Mouse (Mus musculus): Measurements from ENCODE around the gene Olfr341. TPM values are rescaled to one million over a fixed set of nuclear protein-coding genes. Genes with fewer than 3 reads are reported as not detected.

Olfr341 gene
- not detected in 2 replicates for polyA plus RNA-seq (2014; fragmentation: Nextera tagmentation; extraction: Ambion mirVana)

DNA sequence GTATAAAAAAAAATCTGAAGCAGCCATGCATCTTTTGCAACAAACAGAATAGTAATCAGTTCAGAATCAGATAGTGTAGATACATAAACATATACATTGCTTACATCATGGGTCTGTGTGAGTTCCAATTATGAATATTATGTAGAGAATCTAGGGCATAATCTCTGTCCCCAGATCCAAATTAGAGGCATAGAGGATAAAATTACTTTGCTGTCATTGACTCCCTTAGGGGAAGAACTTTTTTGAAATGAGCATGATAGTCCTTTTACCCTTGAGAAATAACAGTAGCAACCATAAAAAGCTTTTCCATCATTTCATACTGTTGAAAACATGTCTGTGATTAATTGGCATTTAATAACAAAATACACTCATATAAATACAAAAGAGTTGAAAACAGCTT is at the start of gene Olfr341:
Olfr341 (minus strand) TSS at position 101 of the 400 bp plus-strand sequence.
- Histone ChIP-seq H3K36me3 (ENCODE audit: control insufficient read depth, insufficient read depth, low read length) (no peaks in the 10 kb centered on the region), H3K9ac (ENCODE audit: low read depth, low read length) (no peak within 1 kb of the TSS), H3K27ac (ENCODE audit: low read depth, low read length) (no peak within 1 kb of the TSS), H3K4me3 (ENCODE audit: low read depth, low read length) (no peak within 1 kb of the TSS), H3K4me2 (no peak within 1 kb of the TSS), H3K4me1 (replicated peaks; ENCODE audit: control insufficient read depth, insufficient read depth, low read length) (no peaks in the 10 kb centered on the region), H3K9me3 (ENCODE audit: control insufficient read depth, low read length) (peaks cover 2% of the 10 kb centered on the region; the same call in 1 of the 2 replicates), H3K27me3 (replicated peaks; ENCODE audit: control insufficient read depth, insufficient read depth, low read length) (no peaks in the 10 kb centered on the region)
- ATAC-seq (replicated peaks; ENCODE audit: low FRiP score) (no peak), DNase-seq (ENCODE audit: low spot score) (no peak)

DNA sequence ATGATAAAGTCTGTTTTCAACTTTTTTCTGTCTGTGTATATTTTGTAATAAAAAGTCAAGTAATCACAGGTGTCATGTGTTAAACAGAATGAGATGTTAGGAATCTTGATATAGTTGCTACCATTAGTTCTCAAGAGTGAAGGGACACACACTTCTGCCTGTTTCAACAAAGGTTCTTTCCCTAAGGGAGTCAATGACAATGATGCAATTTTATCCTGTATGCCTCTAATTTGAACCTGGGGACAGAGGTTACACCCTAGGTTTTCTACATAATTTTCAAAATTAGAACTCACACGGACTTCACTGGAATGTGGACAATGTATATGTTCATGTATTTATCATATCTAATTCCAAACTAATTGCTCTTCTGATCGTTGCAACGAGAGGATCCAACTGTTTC is 42.4 kb upstream of the Olfr341 start, which contains the start of gene Olfr342:
Olfr342 (plus strand) TSS at position 301 of the 400 bp plus-strand sequence.
- no peak for ATAC-seq (replicated peaks; ENCODE audit: low FRiP score)
- H3K27ac ChIP-seq (ENCODE audit: low read depth, low read length), result no peak within 1 kb of the TSS
- 67% methylated on average over 3 of the region's 3 CpGs for WGBS
- H3K4me1 ChIP-seq (replicated peaks; ENCODE audit: control insufficient read depth, insufficient read depth, low read length), result no peaks in the 10 kb centered on the region
- no peak within 1 kb of the TSS for H3K4me3 ChIP-seq (ENCODE audit: low read depth, low read length)
- peaks cover 4% of the 10 kb centered on the region for H3K9me3 ChIP-seq (ENCODE audit: control insufficient read depth, low read length)
- no peak within 1 kb of the TSS for H3K4me2 ChIP-seq
- DNase-seq (ENCODE audit: low spot score), result no peak
- H3K27me3 ChIP-seq (replicated peaks; ENCODE audit: control insufficient read depth, insufficient read depth, low read length), result no peaks in the 10 kb centered on the region
- no peaks in the 10 kb centered on the region for H3K36me3 ChIP-seq (ENCODE audit: control insufficient read depth, insufficient read depth, low read length)
- H3K9ac ChIP-seq (ENCODE audit: low read depth, low read length), result no peak within 1 kb of the TSS

DNA sequence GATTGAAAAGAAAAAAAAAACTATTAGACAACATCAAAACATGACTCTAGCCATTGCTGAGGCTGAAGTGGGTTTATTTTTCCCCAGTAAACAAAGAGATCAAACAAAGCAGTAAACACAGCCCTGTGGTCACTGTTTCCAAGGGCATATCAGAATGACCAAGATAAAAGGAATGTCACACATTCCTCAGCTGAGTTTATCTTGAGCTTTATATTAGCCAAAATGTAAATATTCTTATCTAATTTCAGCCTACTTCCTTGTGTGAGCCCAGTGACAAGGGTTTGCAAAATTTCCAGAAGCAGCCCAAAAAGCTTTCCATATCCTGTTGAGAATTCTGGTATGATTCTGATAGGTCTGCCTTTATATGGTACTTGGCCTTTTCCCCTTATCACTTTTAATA is 8.6 kb downstream of the Olfr341 start:
- no peaks in the 10 kb centered on the region; the same call in 1 of the 2 replicates for H3K9me3 ChIP-seq (ENCODE audit: control insufficient read depth, low read length)

DNA sequence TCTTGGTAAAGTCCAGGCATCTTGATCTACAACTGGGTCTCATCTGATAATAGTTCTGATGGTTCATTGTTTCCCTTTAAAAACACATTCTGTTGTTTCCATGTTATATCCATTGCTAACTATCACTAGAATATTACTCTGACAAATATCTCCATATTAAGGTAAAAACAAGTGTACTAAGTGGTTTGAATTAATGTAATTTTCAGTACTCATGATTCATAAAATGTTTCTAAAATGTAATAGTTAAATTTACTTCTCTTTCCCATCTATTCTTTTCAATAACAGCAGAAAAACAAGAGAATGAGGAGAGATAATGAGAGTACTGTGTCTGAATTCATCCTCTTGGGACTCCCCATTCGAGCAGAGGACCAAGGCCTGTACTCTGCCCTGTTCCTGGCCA is 30.0 kb downstream of the Olfr341 start, which contains the start of gene Olfr340:
Olfr340 (plus strand) TSS at position 301 of the 400 bp plus-strand sequence.
- no peaks in the 10 kb centered on the region for H3K36me3 ChIP-seq (ENCODE audit: control insufficient read depth, insufficient read depth, low read length)
- no peak within 1 kb of the TSS for H3K4me2 ChIP-seq
- H3K27me3 ChIP-seq (replicated peaks; ENCODE audit: control insufficient read depth, insufficient read depth, low read length), result no peaks in the 10 kb centered on the region
- no peak within 1 kb of the TSS for H3K27ac ChIP-seq (ENCODE audit: low read depth, low read length)
- no peak for DNase-seq (ENCODE audit: low spot score)
- no peaks in the 10 kb centered on the region for H3K4me1 ChIP-seq (replicated peaks; ENCODE audit: control insufficient read depth, insufficient read depth, low read length)
- WGBS, result 58% methylated on average over 1 of the region's 1 CpGs
- H3K9ac ChIP-seq (ENCODE audit: low read depth, low read length), result no peak within 1 kb of the TSS
- no peak for ATAC-seq (replicated peaks; ENCODE audit: low FRiP score)
- H3K4me3 ChIP-seq (ENCODE audit: low read depth, low read length), result no peak within 1 kb of the TSS
- peaks cover 2% of the 10 kb centered on the region; the same call in 1 of the 2 replicates for H3K9me3 ChIP-seq (ENCODE audit: control insufficient read depth, low read length)

More for the DNA sequence above, 8.6 kb downstream of the Olfr341 start:
- Histone ChIP-seq H3K4me2 (no peak overlapping the region), H3K27ac (ENCODE audit: low read depth, low read length) (no peak overlapping the region), H3K9ac (ENCODE audit: low read depth, low read length) (no peak overlapping the region), H3K36me3 (ENCODE audit: control insufficient read depth, insufficient read depth, low read length) (no peaks in the 10 kb centered on the region), H3K4me3 (ENCODE audit: low read depth, low read length) (no peak overlapping the region), H3K27me3 (replicated peaks; ENCODE audit: control insufficient read depth, insufficient read depth, low read length) (no peaks in the 10 kb centered on the region), H3K4me1 (replicated peaks; ENCODE audit: control insufficient read depth, insufficient read depth, low read length) (no peaks in the 10 kb centered on the region)
- ATAC-seq (replicated peaks; ENCODE audit: low FRiP score) (no peak), DNase-seq (ENCODE audit: low spot score) (no peak)

Other genes starting within 250 kb of the Olfr341 start
- not detected in 2 replicates for gene Olfr338, start 108.9 kb downstream of the Olfr341 start, polyA plus RNA-seq (2014; fragmentation: Nextera tagmentation; extraction: Ambion mirVana)
- not detected in 2 replicates for gene Olfr339, start 63.5 kb downstream of the Olfr341 start, polyA plus RNA-seq (2014; fragmentation: Nextera tagmentation; extraction: Ambion mirVana)
- gene Olfr340, start 29.9 kb downstream of the Olfr341 start, polyA plus RNA-seq (2014; fragmentation: Nextera tagmentation; extraction: Ambion mirVana), result not detected in 2 replicates
- not detected in 2 replicates for gene Olfr342, start 42.5 kb upstream of the Olfr341 start, polyA plus RNA-seq (2014; fragmentation: Nextera tagmentation; extraction: Ambion mirVana)
- gene Olfr344, start 84.2 kb upstream of the Olfr341 start, polyA plus RNA-seq (2014; fragmentation: Nextera tagmentation; extraction: Ambion mirVana), result not detected in 2 replicates
- not detected in 2 replicates for gene Olfr345, start 157.6 kb upstream of the Olfr341 start, polyA plus RNA-seq (2014; fragmentation: Nextera tagmentation; extraction: Ambion mirVana)
- gene Olfr346, start 203.3 kb upstream of the Olfr341 start, polyA plus RNA-seq (2014; fragmentation: Nextera tagmentation; extraction: Ambion mirVana), result not detected in 2 replicates
- gene Olfr347, start 249.4 kb upstream of the Olfr341 start, polyA plus RNA-seq (2014; fragmentation: Nextera tagmentation; extraction: Ambion mirVana), result not detected in 2 replicates

Measured in liver, embryonic 11.5 days (tissue).